Mouse (Mus musculus): ENCODE results near the gene Gjc1. TPM values are rescaled to one million over a fixed set of nuclear protein-coding genes. Genes with fewer than 3 reads are reported as not detected.

Gene Gjc1
- polyA plus RNA-seq, 1 experiment from 2014 or later: 33.9 TPM

DNA sequence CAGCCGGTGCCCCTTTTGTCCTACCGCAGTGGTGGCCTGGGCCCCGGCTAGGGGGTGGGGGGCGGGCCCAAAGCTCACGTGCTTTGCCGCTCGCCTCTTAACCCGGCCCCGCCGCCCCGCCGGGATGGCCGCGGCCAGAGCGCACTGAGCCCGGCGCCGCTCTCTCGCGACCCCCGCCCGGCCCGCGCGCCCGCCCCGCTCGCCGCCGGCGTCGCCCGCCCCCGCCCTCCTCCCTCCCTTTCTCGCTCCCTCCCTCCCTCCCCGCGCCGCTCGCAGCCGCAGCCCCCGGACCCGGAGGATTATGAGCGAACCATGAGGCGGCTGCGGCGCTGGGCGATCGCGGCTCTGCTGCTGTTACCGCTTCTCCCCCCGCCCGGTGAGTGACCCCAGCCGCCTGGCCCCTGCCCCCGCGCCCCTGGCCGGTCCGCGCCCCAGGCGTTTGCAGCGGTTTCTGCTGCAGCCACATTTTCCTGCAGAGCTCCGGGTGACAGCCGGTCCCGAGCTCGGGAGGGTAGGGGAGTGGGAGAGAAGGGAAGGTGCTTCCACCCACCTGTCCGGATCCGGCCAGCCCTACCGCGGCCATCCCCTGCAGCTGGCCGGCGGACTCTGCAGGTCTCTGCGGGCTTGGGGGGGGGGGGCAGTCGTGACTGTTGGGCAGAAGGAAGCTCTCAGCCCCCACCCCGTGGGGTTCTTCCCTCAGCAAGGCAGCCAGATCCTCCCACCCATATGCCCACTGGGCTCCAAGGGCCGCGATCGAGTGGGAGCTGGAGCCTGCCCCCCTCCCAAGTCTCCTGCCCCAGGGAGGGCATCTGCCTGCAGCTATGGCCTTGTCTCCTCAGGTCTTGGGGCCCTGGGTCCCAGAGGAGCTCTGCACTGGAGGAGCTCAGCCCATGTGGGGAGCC, 57.9 kb downstream of the Gjc1 start, which contains the start of gene Adam11:
Gene Adam11 (plus strand): TSS at position 131 of the 902 bp plus-strand sequence.
- no peaks in the 10 kb centered on the region for H3K27me3 ChIP-seq (ENCODE audit: control insufficient read depth, insufficient read depth, low read length)
- WGBS: under 1% methylated on average over 72 of the region's 76 CpGs
- H3K4me3 ChIP-seq (replicated peaks; ENCODE audit: low read depth, low read length): peak within 1 kb of the TSS; percentile 54
- H3K27ac ChIP-seq (replicated peaks; ENCODE audit: low read depth, low read length): peak within 1 kb of the TSS; percentile 61; the same call in 1 of the 2 replicates
- DNase-seq: peak; percentile 80
- H3K9ac ChIP-seq (replicated peaks; ENCODE audit: low read length): peak within 1 kb of the TSS; percentile 87
- H3K4me1 ChIP-seq (ENCODE audit: control insufficient read depth, insufficient read depth, low read length): peaks cover 3% of the 10 kb centered on the region
- peak within 1 kb of the TSS; percentile 92 for H3K4me2 ChIP-seq (ENCODE audit: low read length)
- no peaks in the 10 kb centered on the region for H3K36me3 ChIP-seq (ENCODE audit: control insufficient read depth, insufficient read depth, low read length)
- ATAC-seq (ENCODE audit: low FRiP score, low TSS enrichment): peak; percentile 67
- H3K9me3 ChIP-seq (ENCODE audit: control insufficient read depth, low read length): no peaks in the 10 kb centered on the region

- Histone ChIP-seq H3K4me2 (ENCODE audit: low read length) (peak overlapping the region; percentile 92), H3K4me3 (replicated peaks; ENCODE audit: low read depth, low read length) (peak overlapping the region; percentile 54), H3K27me3 (ENCODE audit: control insufficient read depth, insufficient read depth, low read length) (no peaks in the 10 kb centered on the region), H3K9me3 (ENCODE audit: control insufficient read depth, low read length) (no peaks in the 10 kb centered on the region), H3K9ac (replicated peaks; ENCODE audit: low read length) (peak overlapping the region; percentile 87), H3K4me1 (ENCODE audit: control insufficient read depth, insufficient read depth, low read length) (peaks cover 3% of the 10 kb centered on the region), H3K36me3 (ENCODE audit: control insufficient read depth, insufficient read depth, low read length) (no peaks in the 10 kb centered on the region), H3K27ac (replicated peaks; ENCODE audit: low read depth, low read length) (peak overlapping the region; percentile 61; the same call in 1 of the 2 replicates)
- 11% methylated on average over 6 of the region's 6 CpGs for WGBS
- ATAC-seq (ENCODE audit: low FRiP score, low TSS enrichment): no peak
- no peak for DNase-seq
Measured at GRCm38 (mm10) chr11:102760805-102761308, 58.6 kb downstream of the Gjc1 start.

GRCm38 (mm10) chr11:102758977-102759376, 60.5 kb downstream of the Gjc1 start:
- no peak for ATAC-seq (ENCODE audit: low FRiP score, low TSS enrichment)

DNA sequence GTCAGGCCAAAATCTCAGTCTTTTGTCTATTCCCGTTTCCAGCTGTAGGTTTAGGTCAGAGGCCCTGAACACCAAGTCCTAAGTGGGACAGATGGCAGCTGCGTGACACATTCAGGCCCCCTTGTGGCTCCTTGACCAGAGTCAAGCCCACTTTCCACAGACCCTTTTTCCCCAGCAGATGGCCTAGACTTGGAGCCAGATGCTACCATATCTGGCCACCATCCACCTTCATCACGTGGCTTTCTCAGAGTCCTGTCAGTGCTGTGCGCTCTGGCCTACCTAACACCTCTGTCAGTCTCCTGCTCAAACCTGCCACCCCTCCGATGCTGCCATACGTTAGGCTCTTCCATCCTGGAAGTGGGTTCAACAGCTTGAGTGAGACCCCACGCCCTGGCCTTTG, 64.1 kb downstream of the Gjc1 start:
- Histone ChIP-seq H3K27me3 (ENCODE audit: control insufficient read depth, insufficient read depth, low read length) (no peaks in the 10 kb centered on the region), H3K4me1 (ENCODE audit: control insufficient read depth, insufficient read depth, low read length) (peaks cover 20% of the 10 kb centered on the region), H3K9ac (replicated peaks; ENCODE audit: low read length) (no peak overlapping the region), H3K27ac (replicated peaks; ENCODE audit: low read depth, low read length) (no peak overlapping the region), H3K4me2 (ENCODE audit: low read length) (no peak overlapping the region), H3K4me3 (replicated peaks; ENCODE audit: low read depth, low read length) (no peak overlapping the region), H3K36me3 (ENCODE audit: control insufficient read depth, insufficient read depth, low read length) (no peaks in the 10 kb centered on the region), H3K9me3 (ENCODE audit: control insufficient read depth, low read length) (no peaks in the 10 kb centered on the region)
- WGBS: 75% methylated on average over 7 of the region's 7 CpGs
- no peak for ATAC-seq (ENCODE audit: low FRiP score, low TSS enrichment)
- no peak for DNase-seq

More at GRCm38 (mm10) chr11:102758977-102759376, 60.5 kb downstream of the Gjc1 start:
- no peaks in the 10 kb centered on the region for H3K36me3 ChIP-seq (ENCODE audit: control insufficient read depth, insufficient read depth, low read length)
- H3K4me1 ChIP-seq (ENCODE audit: control insufficient read depth, insufficient read depth, low read length): peaks cover 13% of the 10 kb centered on the region
- H3K4me3 ChIP-seq (replicated peaks; ENCODE audit: low read depth, low read length): no peak overlapping the region
- H3K27ac ChIP-seq (replicated peaks; ENCODE audit: low read depth, low read length): no peak overlapping the region
- WGBS: 84% methylated on average over 2 of the region's 2 CpGs
- no peaks in the 10 kb centered on the region for H3K27me3 ChIP-seq (ENCODE audit: control insufficient read depth, insufficient read depth, low read length)
- H3K9ac ChIP-seq (replicated peaks; ENCODE audit: low read length): no peak overlapping the region
- H3K9me3 ChIP-seq (ENCODE audit: control insufficient read depth, low read length): no peaks in the 10 kb centered on the region
- no peak overlapping the region for H3K4me2 ChIP-seq (ENCODE audit: low read length)
- DNase-seq: no peak

GRCm38 (mm10) chr11:102754416-102754815, 65.1 kb downstream of the Gjc1 start:
- no peak for DNase-seq
- H3K9ac ChIP-seq (replicated peaks; ENCODE audit: low read length): no peak overlapping the region
- H3K27me3 ChIP-seq (ENCODE audit: control insufficient read depth, insufficient read depth, low read length): no peaks in the 10 kb centered on the region
- WGBS: 35% methylated on average over 4 of the region's 4 CpGs
- peak overlapping the region; percentile 32; the same call in 1 of the 2 replicates for H3K27ac ChIP-seq (replicated peaks; ENCODE audit: low read depth, low read length)
- H3K4me1 ChIP-seq (ENCODE audit: control insufficient read depth, insufficient read depth, low read length): peaks cover 20% of the 10 kb centered on the region
- no peak for ATAC-seq (ENCODE audit: low FRiP score, low TSS enrichment)
- peak overlapping the region; percentile 34 for H3K4me2 ChIP-seq (ENCODE audit: low read length)
- no peak overlapping the region for H3K4me3 ChIP-seq (replicated peaks; ENCODE audit: low read depth, low read length)
- H3K9me3 ChIP-seq (ENCODE audit: control insufficient read depth, low read length): no peaks in the 10 kb centered on the region
- no peaks in the 10 kb centered on the region for H3K36me3 ChIP-seq (ENCODE audit: control insufficient read depth, insufficient read depth, low read length)

DNA sequence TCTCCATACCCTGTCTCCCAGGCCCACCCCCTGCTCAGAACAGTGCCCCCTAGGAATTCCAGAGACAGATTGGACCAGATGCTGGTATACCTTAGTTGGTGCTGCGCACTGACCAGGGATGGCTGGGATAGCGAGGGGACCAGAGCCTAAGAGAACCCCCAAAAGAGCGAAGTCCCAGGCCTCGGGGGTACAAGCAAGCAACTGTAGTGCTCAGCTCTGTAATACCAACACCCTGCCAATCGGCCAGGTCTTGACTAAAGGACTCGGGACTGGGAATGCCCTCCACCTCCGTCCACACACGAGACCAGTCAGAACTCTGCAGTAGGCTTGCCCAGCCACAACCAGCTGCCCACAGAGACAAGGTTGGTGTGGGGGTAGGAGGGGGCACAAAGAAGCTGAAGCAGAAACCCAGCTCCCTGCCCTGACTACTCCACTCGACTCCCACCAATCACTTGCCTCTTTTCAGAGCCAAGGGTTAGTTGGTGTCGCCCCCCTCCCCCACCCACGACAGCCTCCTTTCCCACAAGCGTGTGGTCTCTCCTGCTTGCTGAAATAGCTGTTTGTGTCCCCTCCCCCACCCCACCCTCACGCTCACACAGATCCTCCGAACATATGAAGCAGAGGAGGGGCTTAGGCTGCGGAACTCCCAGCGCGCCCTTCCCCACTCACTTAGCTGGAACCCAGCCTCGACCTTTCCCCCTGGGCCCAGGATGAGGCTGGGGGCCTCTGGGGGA, 65.7 kb downstream of the Gjc1 start:
- ATAC-seq (ENCODE audit: low FRiP score, low TSS enrichment) (0 out of 2 replicates have a peak, but pooled peaks have one; percentile 11), DNase-seq (no peak)
- Histone ChIP-seq H3K27ac (replicated peaks; ENCODE audit: low read depth, low read length) (no peak overlapping the region), H3K4me1 (ENCODE audit: control insufficient read depth, insufficient read depth, low read length) (peaks cover 20% of the 10 kb centered on the region), H3K4me3 (replicated peaks; ENCODE audit: low read depth, low read length) (no peak overlapping the region), H3K9me3 (ENCODE audit: control insufficient read depth, low read length) (no peaks in the 10 kb centered on the region), H3K36me3 (ENCODE audit: control insufficient read depth, insufficient read depth, low read length) (no peaks in the 10 kb centered on the region), H3K4me2 (ENCODE audit: low read length) (peak overlapping the region; percentile 34), H3K9ac (replicated peaks; ENCODE audit: low read length) (no peak overlapping the region), H3K27me3 (ENCODE audit: control insufficient read depth, insufficient read depth, low read length) (no peaks in the 10 kb centered on the region)
- 45% methylated on average over 18 of the region's 18 CpGs for WGBS

GRCm38 (mm10) chr11:102752896-102753590, 66.5 kb downstream of the Gjc1 start:
- Histone ChIP-seq H3K36me3 (ENCODE audit: control insufficient read depth, insufficient read depth, low read length) (no peaks in the 10 kb centered on the region), H3K4me3 (replicated peaks; ENCODE audit: low read depth, low read length) (no peak overlapping the region), H3K27ac (replicated peaks; ENCODE audit: low read depth, low read length) (no peak overlapping the region), H3K9ac (replicated peaks; ENCODE audit: low read length) (no peak overlapping the region), H3K4me1 (ENCODE audit: control insufficient read depth, insufficient read depth, low read length) (peaks cover 20% of the 10 kb centered on the region), H3K4me2 (ENCODE audit: low read length) (no peak overlapping the region), H3K9me3 (ENCODE audit: control insufficient read depth, low read length) (no peaks in the 10 kb centered on the region), H3K27me3 (ENCODE audit: control insufficient read depth, insufficient read depth, low read length) (no peaks in the 10 kb centered on the region)
- ATAC-seq (ENCODE audit: low FRiP score, low TSS enrichment) (0 out of 2 replicates have a peak, but pooled peaks have one; percentile 4), DNase-seq (no peak)
- 59% methylated on average over 13 of the region's 13 CpGs for WGBS

- H3K4me1 ChIP-seq (ENCODE audit: control insufficient read depth, insufficient read depth, low read length): peaks cover 17% of the 10 kb centered on the region
- no peaks in the 10 kb centered on the region for H3K27me3 ChIP-seq (ENCODE audit: control insufficient read depth, insufficient read depth, low read length)
- ATAC-seq (ENCODE audit: low FRiP score, low TSS enrichment) (no peak), DNase-seq (no peak)
- no peak overlapping the region for H3K9ac ChIP-seq (replicated peaks; ENCODE audit: low read length)
- no peak overlapping the region for H3K4me3 ChIP-seq (replicated peaks; ENCODE audit: low read depth, low read length)
- no peak overlapping the region for H3K27ac ChIP-seq (replicated peaks; ENCODE audit: low read depth, low read length)
- 80% methylated on average over 2 of the region's 2 CpGs for WGBS
- H3K4me2 ChIP-seq (ENCODE audit: low read length): no peak overlapping the region
- no peaks in the 10 kb centered on the region for H3K36me3 ChIP-seq (ENCODE audit: control insufficient read depth, insufficient read depth, low read length)
- H3K9me3 ChIP-seq (ENCODE audit: control insufficient read depth, low read length): no peaks in the 10 kb centered on the region
Measured at GRCm38 (mm10) chr11:102749712-102750111, 69.8 kb downstream of the Gjc1 start.

Measured in midbrain, embryonic 14.5 days (tissue).